Mouse (Mus musculus): ENCODE measurements around the gene Smg5. TPM values are rescaled to one million over a fixed set of nuclear protein-coding genes. Genes with fewer than 3 reads are reported as not detected.
A peak's percentile ranks its signal among the peaks of the same experiment; 100 is the strongest.
"Not testable (repeated sequence)": the region's sequence is repeated elsewhere in the genome, so short reads cannot be mapped to it uniquely, and the experiment has no call there.

Gene Smg5
- 10 to 100 TPM; 80.1 to 81.7 TPM for total RNA-seq (2021)
- long read RNA-seq, experiment 1, full-length matches to known transcripts, result 11 of 22 reads
- long read RNA-seq, experiment 1, partial matches to known transcripts, result 3 of 22 reads
- long read RNA-seq, experiment 1, other reads (novel, unspliced or antisense), result 8 of 22 reads
- long read RNA-seq, experiment 2, full-length matches to known transcripts, result 9 of 21 reads
- long read RNA-seq, experiment 2, partial matches to known transcripts, result 6 of 21 reads
- long read RNA-seq, experiment 2, other reads (novel, unspliced or antisense), result 6 of 21 reads

GRCm38 (mm10) chr3:88336058-88337013, at the start of gene Smg5, which contains the start of gene Tmem79:
Gene Smg5 (plus strand): TSS chr3:88336260.
Gene Tmem79 (minus strand): TSS chr3:88336148.
- DNase-seq (ENCODE audit: low spot score in 2 of 2), result peak; percentile 95 to 96

- DNase-seq (ENCODE audit: low spot score in 2 of 2), result no peak
Measured at GRCm38 (mm10) chr3:88287110-88287509, 49.0 kb upstream of the Smg5 start, which contains the start of gene Gm38392. Gene Gm38392 (minus strand): TSS chr3:88287210.

- not testable (repeated sequence) for DNase-seq (ENCODE audit: low spot score in 2 of 2)
Measured at GRCm38 (mm10) chr3:88288133-88288713, 47.8 kb upstream of the Smg5 start.

GRCm38 (mm10) chr3:88291970-88292369, 44.1 kb upstream of the Smg5 start:
- DNase-seq (ENCODE audit: low spot score in 2 of 2), result peak in 1 of 2 experiments; percentile 7

GRCm38 (mm10) chr3:88295272-88295671, 40.8 kb upstream of the Smg5 start:
- not testable (repeated sequence) for DNase-seq (ENCODE audit: low spot score in 2 of 2)

- DNase-seq (ENCODE audit: low spot score in 2 of 2), result no peak
Measured at GRCm38 (mm10) chr3:88296110-88296560, 39.9 kb upstream of the Smg5 start.

- DNase-seq (ENCODE audit: low spot score in 2 of 2), result peak; percentile 92 to 98
Measured at GRCm38 (mm10) chr3:88296561-88297318, 39.3 kb upstream of the Smg5 start, which contains the start of the genes Tsacc and Cct3. Gene Tsacc (minus strand): TSS chr3:88296999. Gene Cct3 (plus strand): TSS chr3:88297116.

- peak; percentile 42 to 57 for DNase-seq (ENCODE audit: low spot score in 2 of 2)
Measured at GRCm38 (mm10) chr3:88297321-88297851, 38.7 kb upstream of the Smg5 start.

- DNase-seq (ENCODE audit: low spot score in 2 of 2), result no peak
Measured at GRCm38 (mm10) chr3:88299172-88299571, 36.9 kb upstream of the Smg5 start.

- DNase-seq (ENCODE audit: low spot score in 2 of 2), result peak; percentile 64 to 65
Measured at GRCm38 (mm10) chr3:88324951-88325405, 11.1 kb upstream of the Smg5 start, which contains the start of gene Glmp. Gene Glmp (plus strand): TSS chr3:88325023.

- no peak for DNase-seq (ENCODE audit: low spot score in 2 of 2)
Measured at GRCm38 (mm10) chr3:88328956-88329355, 7.1 kb upstream of the Smg5 start.

GRCm38 (mm10) chr3:88331282-88331681, 4.8 kb upstream of the Smg5 start:
- no peak for DNase-seq (ENCODE audit: low spot score in 2 of 2)

- DNase-seq (ENCODE audit: low spot score in 2 of 2), result no peak
Measured at GRCm38 (mm10) chr3:88334029-88334658, 1.9 kb upstream of the Smg5 start.

GRCm38 (mm10) chr3:88334902-88335435, 1.1 kb upstream of the Smg5 start:
- no peak for DNase-seq (ENCODE audit: low spot score in 2 of 2)

- DNase-seq (ENCODE audit: low spot score in 2 of 2), result no peak
Measured at GRCm38 (mm10) chr3:88335436-88336053, 515 bp upstream of the Smg5 start.

GRCm38 (mm10) chr3:88337367-88338020, 1.4 kb downstream of the Smg5 start:
- DNase-seq (ENCODE audit: low spot score in 2 of 2), result peak; percentile 24 to 56

- DNase-seq (ENCODE audit: low spot score in 2 of 2), result no peak
Measured at GRCm38 (mm10) chr3:88338316-88338715, 2.3 kb downstream of the Smg5 start.

GRCm38 (mm10) chr3:88339006-88339405, 2.9 kb downstream of the Smg5 start:
- no peak for DNase-seq (ENCODE audit: low spot score in 2 of 2)
